ENCODE assay signal across 8 mouse cellular contexts in the genomic region with DNA sequence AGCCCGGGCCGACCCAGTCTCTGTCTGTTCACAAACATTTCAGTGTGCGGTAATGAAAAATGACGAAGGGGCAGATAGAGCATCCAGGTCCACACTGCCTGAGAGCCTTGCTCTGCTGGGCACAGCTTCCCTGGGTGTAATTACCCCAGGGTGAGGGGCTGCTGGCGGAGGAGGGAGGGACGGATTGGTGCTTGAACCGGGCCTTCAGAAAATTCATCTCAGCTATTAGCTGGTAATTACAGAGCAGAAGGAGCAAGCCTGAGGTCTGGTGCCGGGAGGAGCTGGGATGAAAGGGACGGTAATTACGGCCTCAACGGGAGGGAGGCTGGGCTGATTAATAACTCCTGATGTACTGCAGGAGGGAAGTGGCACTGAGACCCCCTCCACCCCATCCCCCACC. TPM values are rescaled to one million over a fixed set of nuclear protein-coding genes. Genes with fewer than 3 reads are reported as not detected.
DNase-seq lines count a peak whose midpoint lies in the region; ATAC-seq and TF ChIP-seq lines count a peak whose summit lies in the region.

No protein-coding gene starts in this region.

- no peak overlapping the region for H3K27ac ChIP-seq in liver, embryonic 11.5 days (ENCODE audit: low read depth, low read length)
- H3K27ac ChIP-seq in liver, postnatal 0 days (ENCODE audit: low read depth): no peak overlapping the region
- peak overlapping the region; percentile 77 for H3K27ac ChIP-seq in hindbrain, embryonic 16.5 days (ENCODE audit: low read depth, low read length)
- peak overlapping the region; percentile 75 for H3K27ac ChIP-seq in neural tube, embryonic 15.5 days (replicated peaks)

- 45% methylated on average over 11 of the region's 11 CpGs for WGBS in liver, embryonic 11.5 days
- 68% methylated on average over 11 of the region's 11 CpGs for WGBS in liver, postnatal 0 days (ENCODE audit: insufficient replicate concordance)
- 11% methylated on average over 11 of the region's 11 CpGs for WGBS in hindbrain, embryonic 16.5 days
- WGBS in neural tube, embryonic 15.5 days: 6% methylated on average over 11 of the region's 11 CpGs

- DNase-seq in cerebellum, adult 11-12 months: peak; percentile 63
- no peak for DNase-seq in cerebellum, adult 18-20 months
- DNase-seq in liver, embryonic 11.5 days (ENCODE audit: low spot score): no peak
- no peak for DNase-seq in liver, postnatal 0 days
- no peak for DNase-seq in adrenal gland, postnatal 36 days
- DNase-seq in spleen, postnatal 10 days (ENCODE audit: low spot score in 2 of 2): no peak

- H3K27me3 ChIP-seq in liver, embryonic 11.5 days (replicated peaks; ENCODE audit: control insufficient read depth, insufficient read depth, low read length): no peaks in the 10 kb centered on the region
- H3K27me3 ChIP-seq in liver, postnatal 0 days (ENCODE audit: insufficient read depth, low read length): no peaks in the 10 kb centered on the region
- no peaks in the 10 kb centered on the region for H3K27me3 ChIP-seq in hindbrain, embryonic 16.5 days (replicated peaks; ENCODE audit: control insufficient read depth, insufficient read depth, low read length)
- no peaks in the 10 kb centered on the region for H3K27me3 ChIP-seq in neural tube, embryonic 15.5 days (replicated peaks)

- H3K36me3 ChIP-seq in liver, embryonic 11.5 days (ENCODE audit: control insufficient read depth, insufficient read depth, low read length): peaks cover 12% of the 10 kb centered on the region
- H3K36me3 ChIP-seq in liver, postnatal 0 days (replicated peaks; ENCODE audit: insufficient read depth, low read length): peaks cover 26% of the 10 kb centered on the region
- H3K36me3 ChIP-seq in hindbrain, embryonic 16.5 days (ENCODE audit: control insufficient read depth, insufficient read depth, low read length): no peaks in the 10 kb centered on the region
- H3K36me3 ChIP-seq in neural tube, embryonic 15.5 days: 0 out of 2 replicates have a peak, but pooled peaks cover 3% of the 10 kb centered on the region

- H3K4me3 ChIP-seq in liver, embryonic 11.5 days (ENCODE audit: low read depth, low read length): no peak overlapping the region
- no peak overlapping the region for H3K4me3 ChIP-seq in liver, postnatal 0 days (ENCODE audit: low read depth, low read length)
- 0 out of 2 replicates have a peak overlapping the region, but pooled peaks have one; percentile 13 for H3K4me3 ChIP-seq in hindbrain, embryonic 16.5 days (ENCODE audit: low read length)
- 0 out of 2 replicates have a peak overlapping the region, but pooled peaks have one; percentile 8 for H3K4me3 ChIP-seq in neural tube, embryonic 15.5 days (replicated peaks)

- no peak for ATAC-seq in liver, embryonic 11.5 days (replicated peaks; ENCODE audit: low FRiP score)
- no peak for ATAC-seq in liver, postnatal 0 days
- peak; percentile 22 for ATAC-seq in hindbrain, embryonic 16.5 days
- ATAC-seq in neural tube, embryonic 15.5 days (ENCODE audit: low FRiP score): peak; percentile 9; the same call in 1 of the 2 replicates

- no peak for TF ChIP-seq CTCF in liver, postnatal 0 days (IDR thresholded peaks at IDR 0.05; ENCODE audit: low read depth)

- peaks cover 79% of the 10 kb centered on the region for H3K4me1 ChIP-seq in liver, embryonic 11.5 days (replicated peaks; ENCODE audit: control insufficient read depth, insufficient read depth, low read length)
- peaks cover 47% of the 10 kb centered on the region for H3K4me1 ChIP-seq in liver, postnatal 0 days (ENCODE audit: insufficient read depth)
- H3K4me1 ChIP-seq in hindbrain, embryonic 16.5 days (ENCODE audit: control insufficient read depth, insufficient read depth, low read depth, low read length): peaks cover 59% of the 10 kb centered on the region
- peaks cover 91% of the 10 kb centered on the region for H3K4me1 ChIP-seq in neural tube, embryonic 15.5 days

- H3K9me3 ChIP-seq in liver, embryonic 11.5 days (ENCODE audit: control insufficient read depth, low read length): no peaks in the 10 kb centered on the region
- H3K9me3 ChIP-seq in liver, postnatal 0 days (ENCODE audit: low read length): no peaks in the 10 kb centered on the region
- no peaks in the 10 kb centered on the region for H3K9me3 ChIP-seq in hindbrain, embryonic 16.5 days (ENCODE audit: control insufficient read depth, low read length)
- H3K9me3 ChIP-seq in neural tube, embryonic 15.5 days (replicated peaks): no peaks in the 10 kb centered on the region

- no peak for TF ChIP-seq EP300 in liver, postnatal 0 days (IDR thresholded peaks at IDR 0.05; ENCODE audit: low read depth)

- peak overlapping the region; percentile 36 for H3K4me2 ChIP-seq in liver, embryonic 11.5 days
- no peak overlapping the region for H3K4me2 ChIP-seq in liver, postnatal 0 days (ENCODE audit: low read depth, low read length)
- H3K4me2 ChIP-seq in hindbrain, embryonic 16.5 days (ENCODE audit: low read length): peak overlapping the region; percentile 47
- peak overlapping the region; percentile 48 for H3K4me2 ChIP-seq in neural tube, embryonic 15.5 days

- H3K9ac ChIP-seq in liver, embryonic 11.5 days (ENCODE audit: low read depth, low read length): no peak overlapping the region
- no peak overlapping the region for H3K9ac ChIP-seq in liver, postnatal 0 days (replicated peaks)
- H3K9ac ChIP-seq in hindbrain, embryonic 16.5 days (ENCODE audit: low read depth, low read length): peak overlapping the region; percentile 52
- H3K9ac ChIP-seq in neural tube, embryonic 15.5 days (replicated peaks): peak overlapping the region; percentile 29

RNA-seq across cellular contexts. Expression of a gene that starts 39.2 kb away (rescaled TPM):
- polyA plus RNA-seq in liver, embryonic 11.5 days (2014; fragmentation: Nextera tagmentation; extraction: Ambion mirVana): 125 and 127 TPM in 2 replicates
- polyA plus RNA-seq in liver, postnatal 0 days (2015; fragmentation: Nextera tagmentation; extraction: Ambion mirVana): 18.6 and 20.3 TPM in 2 replicates
- polyA plus RNA-seq in hindbrain, embryonic 16.5 days (2015; fragmentation: Nextera tagmentation; extraction: Ambion mirVana): 20.6 and 22.0 TPM in 2 replicates
- polyA plus RNA-seq in neural tube, embryonic 15.5 days (2015; fragmentation: Nextera tagmentation; extraction: Ambion mirVana): 15.9 and 38.9 TPM in 2 replicates
- 10 to 100 TPM in 1 of 2 experiments, 1 to 10 TPM in 1; 6.3 to 11.0 TPM for total RNA-seq in adrenal gland, postnatal 36 days (2021)

Comparison
In these comparisons a context has a peak if more than half of its experiments do, and no peak if none do; other contexts are left out.
1. ATAC-seq: peak in hindbrain, embryonic 16.5 days (single experiment) and neural tube, embryonic 15.5 days (single experiment); none in liver, embryonic 11.5 days (single experiment) and liver, postnatal 0 days (single experiment).
2. H3K27ac ChIP-seq: peak in hindbrain, embryonic 16.5 days (single experiment) and neural tube, embryonic 15.5 days (single experiment); none in liver, embryonic 11.5 days (single experiment) and liver, postnatal 0 days (single experiment).
3. H3K4me3 ChIP-seq: peak in hindbrain, embryonic 16.5 days (single experiment) and neural tube, embryonic 15.5 days (single experiment); none in liver, embryonic 11.5 days (single experiment) and liver, postnatal 0 days (single experiment).
4. H3K9ac ChIP-seq: peak in hindbrain, embryonic 16.5 days (single experiment) and neural tube, embryonic 15.5 days (single experiment); none in liver, embryonic 11.5 days (single experiment) and liver, postnatal 0 days (single experiment).